Mouse (Mus musculus) thymus, postnatal 4 days (tissue): ENCODE data around the gene Kif3a.
A peak's percentile ranks its signal among the peaks of the same experiment; 100 is the strongest.

Experiments
- DNase-seq: peaks from one replicate; pipeline ENCODE4 v3.0.0; 2021

Kif3a gene

GRCm38 (mm10) chr11:53567224-53568014, at the start of gene Kif3a:
Gene Kif3a, plus strand, starts transcription at chr11:53567379.
- peak; percentile 96 for DNase-seq

GRCm38 (mm10) chr11:53518759-53519158, 48.4 kb upstream of the Kif3a start:
- DNase-seq = peak; percentile 33

- peak; percentile 71 for DNase-seq
Measured at GRCm38 (mm10) chr11:53519207-53520121, 47.7 kb upstream of the Kif3a start, which contains the start of gene Sept8. Gene Sept8, plus strand, starts transcription at chr11:53519257.

GRCm38 (mm10) chr11:53520122-53520978, 46.8 kb upstream of the Kif3a start:
- no peak for DNase-seq

GRCm38 (mm10) chr11:53521120-53521820, 45.9 kb upstream of the Kif3a start:
- DNase-seq = no peak

GRCm38 (mm10) chr11:53521821-53522131, 45.4 kb upstream of the Kif3a start:
- no peak for DNase-seq

GRCm38 (mm10) chr11:53522362-53522761, 44.8 kb upstream of the Kif3a start:
- no peak for DNase-seq

GRCm38 (mm10) chr11:53522930-53523329, 44.2 kb upstream of the Kif3a start:
- DNase-seq = no peak

GRCm38 (mm10) chr11:53523545-53524405, 43.4 kb upstream of the Kif3a start:
- no peak for DNase-seq

- peak; percentile 68 for DNase-seq
Measured at GRCm38 (mm10) chr11:53524905-53525304, 42.3 kb upstream of the Kif3a start.

- DNase-seq = no peak
Measured at GRCm38 (mm10) chr11:53525461-53525860, 41.7 kb upstream of the Kif3a start.

GRCm38 (mm10) chr11:53528397-53529252, 38.6 kb upstream of the Kif3a start:
- no peak for DNase-seq

- no peak for DNase-seq
Measured at GRCm38 (mm10) chr11:53529253-53529557, 38.0 kb upstream of the Kif3a start.

- no peak for DNase-seq
Measured at GRCm38 (mm10) chr11:53530001-53530400, 37.2 kb upstream of the Kif3a start.

- no peak for DNase-seq
Measured at GRCm38 (mm10) chr11:53531578-53532230, 35.5 kb upstream of the Kif3a start.

GRCm38 (mm10) chr11:53532231-53532620, 35.0 kb upstream of the Kif3a start:
- no peak for DNase-seq

GRCm38 (mm10) chr11:53539002-53539491, 28.1 kb upstream of the Kif3a start:
- DNase-seq = no peak

- no peak for DNase-seq
Measured at GRCm38 (mm10) chr11:53540394-53540793, 26.8 kb upstream of the Kif3a start.

GRCm38 (mm10) chr11:53541222-53541621, 26.0 kb upstream of the Kif3a start:
- no peak for DNase-seq

- no peak for DNase-seq
Measured at GRCm38 (mm10) chr11:53543021-53543420, 24.2 kb upstream of the Kif3a start.
